Mouse (Mus musculus): Measurements from ENCODE around the gene Il12rb1.
A peak's percentile ranks its signal among the peaks of the same experiment; 100 is the strongest.
"Not testable (repeated sequence)": the region's sequence is repeated elsewhere in the genome, so short reads cannot be mapped to it uniquely, and the experiment has no call there.

Gene Il12rb1

GRCm38 (mm10) chr8:70800648-70801047, 7.6 kb upstream of the Il12rb1 start:
- no peak for DNase-seq (ENCODE audit: extremely low spot score)

GRCm38 (mm10) chr8:70801156-70801555, 7.1 kb upstream of the Il12rb1 start:
- no peak for DNase-seq (ENCODE audit: extremely low spot score)

- no peak for DNase-seq (ENCODE audit: extremely low spot score)
Measured at GRCm38 (mm10) chr8:70801830-70802229, 6.4 kb upstream of the Il12rb1 start.

- DNase-seq (ENCODE audit: extremely low spot score), result no peak
Measured at GRCm38 (mm10) chr8:70802786-70803510, 5.3 kb upstream of the Il12rb1 start.

GRCm38 (mm10) chr8:70803761-70804480, 4.3 kb upstream of the Il12rb1 start:
- DNase-seq (ENCODE audit: extremely low spot score), result no peak

GRCm38 (mm10) chr8:70804481-70805206, 3.6 kb upstream of the Il12rb1 start, which contains the start of gene Mast3:
Gene Mast3 (minus strand): TSS chr8:70805054.
- DNase-seq (ENCODE audit: extremely low spot score), result peak; percentile 84

- DNase-seq (ENCODE audit: extremely low spot score), result no peak
Measured at GRCm38 (mm10) chr8:70806541-70806940, 1.7 kb upstream of the Il12rb1 start.

GRCm38 (mm10) chr8:70807304-70807703, 945 bp upstream of the Il12rb1 start:
- no peak for DNase-seq (ENCODE audit: extremely low spot score)

DNA sequence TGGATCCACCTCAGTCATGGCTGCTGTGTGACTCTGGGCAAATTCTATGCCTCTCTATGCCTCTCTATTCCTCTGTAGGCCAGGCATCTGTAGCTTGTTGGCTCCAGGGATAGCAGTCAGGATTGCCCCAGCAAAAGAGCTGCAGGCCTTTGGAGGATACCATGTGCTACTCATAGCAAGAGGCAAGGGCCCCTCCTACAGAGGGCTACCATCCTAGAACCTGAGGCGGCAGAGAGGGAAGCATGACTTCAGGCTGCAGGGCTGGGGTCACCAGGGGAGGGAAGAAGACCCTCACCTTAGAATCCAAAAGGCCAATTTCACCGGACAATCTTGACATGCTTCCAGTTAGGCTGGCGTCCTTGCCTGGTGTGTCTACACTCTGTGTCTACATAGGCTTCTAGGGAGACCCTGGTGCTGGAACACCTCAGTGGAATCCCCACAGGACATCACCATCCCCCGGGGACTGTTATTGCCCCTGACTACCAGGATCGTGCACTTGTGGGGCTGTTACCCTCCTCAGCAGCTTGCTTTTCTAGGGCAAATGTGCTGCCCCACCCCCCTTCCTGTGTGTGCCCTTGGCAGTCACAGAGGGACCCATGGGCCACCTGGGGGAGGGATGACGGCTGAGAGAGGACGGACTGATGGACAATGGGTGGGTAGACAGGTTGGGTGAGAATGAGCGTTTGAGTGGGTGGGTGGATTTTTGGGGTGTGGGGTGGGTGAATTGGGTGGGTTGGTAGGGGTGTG, 879 bp downstream of the Il12rb1 start:
- no peak for DNase-seq (ENCODE audit: extremely low spot score)

GRCm38 (mm10) chr8:70810962-70811680, 2.9 kb downstream of the Il12rb1 start:
- DNase-seq (ENCODE audit: extremely low spot score), result no peak

- DNase-seq (ENCODE audit: extremely low spot score), result no peak
Measured at GRCm38 (mm10) chr8:70812055-70812454, 3.8 kb downstream of the Il12rb1 start.

- DNase-seq (ENCODE audit: extremely low spot score), result no peak
Measured at GRCm38 (mm10) chr8:70812885-70813284, 4.6 kb downstream of the Il12rb1 start.

DNA sequence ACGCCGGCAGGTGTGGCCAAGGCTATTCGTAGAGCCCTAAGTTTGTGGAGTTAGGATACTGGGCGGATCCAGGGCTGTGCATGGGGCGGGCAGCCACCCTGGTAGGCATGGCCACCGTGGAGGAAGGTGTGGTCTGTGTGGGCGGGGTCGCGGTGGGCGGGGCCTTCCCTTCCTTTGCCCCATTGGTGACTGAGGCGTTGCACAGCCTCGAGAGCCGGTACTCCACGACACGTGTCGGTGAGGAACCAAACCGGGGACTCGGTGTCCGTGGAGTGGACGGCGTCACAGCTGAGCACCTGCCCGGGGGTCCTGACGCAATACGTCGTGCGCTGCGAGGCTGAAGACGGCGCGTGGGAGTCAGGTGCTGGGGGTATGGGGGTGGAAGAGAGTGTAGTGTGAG, 8.4 kb downstream of the Il12rb1 start:
- peak; percentile 46 for DNase-seq (ENCODE audit: extremely low spot score)

DNA sequence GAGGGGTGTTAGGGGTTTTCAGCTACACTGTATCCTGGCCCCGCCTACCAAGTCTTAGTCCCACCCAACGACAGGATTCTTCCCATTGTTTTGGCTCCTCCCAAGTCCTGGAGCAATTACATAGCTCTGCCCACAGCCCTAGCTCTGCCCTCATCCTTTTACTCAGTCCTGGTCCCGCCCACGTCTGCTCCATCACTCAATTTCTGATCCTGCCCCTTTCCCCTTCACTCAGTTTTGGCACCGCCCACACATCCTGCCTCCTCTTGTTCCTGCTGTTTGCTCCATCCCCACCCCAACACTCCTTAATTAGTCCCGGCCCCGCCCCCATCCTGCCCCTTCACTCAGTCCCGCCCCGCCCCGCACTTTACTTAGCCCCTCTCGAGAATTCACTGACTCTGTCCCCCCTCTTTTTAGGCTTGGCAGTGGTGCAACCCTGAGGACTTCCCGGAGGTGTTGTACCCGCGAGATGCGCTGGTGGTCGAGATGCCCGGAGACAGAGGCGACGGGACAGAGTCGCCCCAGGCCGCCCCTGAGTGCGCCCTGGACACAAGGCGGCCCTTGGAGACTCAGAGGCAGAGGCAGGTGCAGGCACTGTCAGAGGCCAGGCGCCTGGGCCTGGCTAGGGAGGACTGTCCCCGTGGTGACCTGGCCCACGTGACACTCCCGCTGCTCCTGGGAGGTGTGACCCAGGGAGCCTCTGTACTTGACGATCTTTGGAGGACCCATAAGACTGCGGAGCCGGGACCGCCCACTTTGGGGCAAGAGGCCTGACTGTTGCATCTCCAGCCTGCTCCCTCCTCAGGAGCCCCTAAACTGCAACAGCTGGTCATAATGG, 12.1 kb downstream of the Il12rb1 start:
- DNase-seq (ENCODE audit: extremely low spot score), result peak; percentile 84

DNA sequence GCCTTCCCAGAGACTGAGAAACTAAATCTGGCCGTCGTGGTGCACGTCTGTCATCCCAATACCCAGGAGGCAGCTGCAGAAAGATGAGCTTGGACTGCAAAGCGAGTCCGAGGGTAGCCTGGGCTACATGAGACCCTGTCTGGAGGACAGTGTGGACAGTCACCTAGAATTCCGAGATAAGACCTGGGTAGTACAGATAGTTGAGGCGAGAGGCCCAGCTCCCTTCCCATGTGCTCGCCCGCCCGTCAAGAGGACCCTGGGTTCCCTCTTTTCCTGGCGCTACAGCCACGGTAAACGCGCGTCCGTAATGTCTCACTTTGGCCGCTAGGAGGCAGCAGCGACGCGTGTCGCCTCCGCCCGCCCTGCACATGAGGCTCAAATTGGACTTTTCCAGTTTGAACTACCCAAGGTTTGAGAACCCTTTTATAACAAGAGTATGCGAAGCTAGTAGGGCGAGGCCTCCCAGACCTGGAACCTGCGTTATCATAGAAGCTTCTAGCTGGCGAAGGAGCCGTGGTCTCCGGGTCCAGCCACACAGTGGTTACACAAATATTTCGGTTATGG, 13.2 kb downstream of the Il12rb1 start:
- DNase-seq (ENCODE audit: extremely low spot score), result peak; percentile 76

GRCm38 (mm10) chr8:70821992-70822391, 13.7 kb downstream of the Il12rb1 start:
- no peak for DNase-seq (ENCODE audit: extremely low spot score)

DNA sequence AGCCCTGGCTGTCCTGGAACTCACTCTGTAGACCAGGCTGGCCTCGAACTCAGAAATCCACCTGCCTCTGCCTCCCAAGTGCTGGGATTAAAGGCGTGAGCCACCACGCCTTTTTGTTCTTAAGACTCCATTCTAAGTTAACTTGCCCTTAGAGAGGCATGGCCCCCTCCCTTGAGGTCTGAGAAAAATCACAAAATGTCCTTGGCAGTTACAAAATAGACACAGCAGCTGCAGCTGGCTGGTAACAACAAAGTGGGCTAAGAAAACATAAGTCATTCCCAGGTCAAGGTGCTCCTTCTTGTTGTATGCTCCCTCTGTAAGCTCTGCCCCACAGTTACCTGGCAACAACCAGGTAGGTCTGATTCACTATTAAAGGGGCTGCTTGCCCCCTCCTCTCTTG, 14.3 kb downstream of the Il12rb1 start:
- not testable (repeated sequence) for DNase-seq (ENCODE audit: extremely low spot score)

DNA sequence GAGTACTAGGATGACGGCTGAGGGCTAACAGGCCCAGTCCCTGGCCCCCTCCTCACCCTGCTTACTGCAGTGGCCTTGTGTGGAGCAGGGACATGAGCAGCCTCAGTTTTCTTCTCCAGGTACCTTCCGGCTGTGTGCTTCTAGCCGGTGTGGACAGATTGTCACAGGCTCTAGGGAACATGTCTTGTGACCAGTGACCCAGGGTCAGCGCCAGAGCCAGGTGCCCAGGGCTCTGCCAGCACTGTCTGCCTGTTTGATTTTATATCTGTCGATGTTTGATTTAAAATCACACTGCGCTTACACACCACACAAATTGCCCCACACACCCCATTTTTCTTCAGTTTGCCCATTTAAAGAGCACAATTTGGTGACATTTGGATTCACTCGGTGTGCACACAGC, 15.6 kb downstream of the Il12rb1 start:
- no peak for DNase-seq (ENCODE audit: extremely low spot score)

DNA sequence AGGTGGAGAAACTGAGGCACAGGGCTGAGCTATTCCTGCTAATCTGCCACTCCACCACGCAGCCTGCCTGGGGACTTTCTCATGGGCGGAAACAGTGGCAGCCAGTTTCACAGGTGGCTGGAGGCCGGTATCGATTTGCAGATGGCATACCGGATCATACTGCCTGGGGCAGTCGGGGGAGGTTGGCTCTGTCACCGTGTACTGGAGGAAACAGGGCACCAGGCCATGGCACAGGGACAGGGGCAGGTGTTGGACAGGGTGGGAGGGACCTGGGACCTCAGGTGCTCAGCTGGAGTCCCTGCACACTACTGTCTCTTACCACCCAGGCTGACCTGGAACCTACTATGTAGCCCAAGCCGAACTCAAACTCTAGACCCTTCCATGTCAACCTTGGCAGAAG, 17.6 kb downstream of the Il12rb1 start:
- DNase-seq (ENCODE audit: extremely low spot score), result no peak

DNA sequence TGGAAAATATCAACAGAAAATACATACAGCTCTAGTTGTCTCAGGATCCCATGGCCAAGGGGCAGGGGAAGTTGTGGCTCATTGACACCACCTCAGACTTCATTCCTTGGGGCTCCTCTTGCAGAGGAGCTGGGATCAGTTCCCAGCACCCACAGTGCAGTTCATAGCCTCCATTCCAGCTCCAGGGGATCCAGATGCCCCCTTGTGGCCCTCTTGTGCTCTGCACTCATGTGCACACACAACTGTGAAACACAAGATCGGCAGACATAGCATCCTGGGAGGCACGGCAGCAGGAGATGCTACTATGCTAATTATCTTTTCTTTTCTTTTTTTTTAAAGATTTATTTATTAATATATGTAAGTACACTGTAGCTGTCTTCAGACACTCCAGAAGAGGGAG, 18.8 kb downstream of the Il12rb1 start:
- DNase-seq (ENCODE audit: extremely low spot score), result no peak

All from embryo, embryonic 9.5 days (tissue).